Mouse (Mus musculus) embryo, embryonic 10 days (tissue): ENCODE measurements around the gene Mypn.

Experiments
- DNase-seq: peaks from one replicate; pipeline ENCODE4 v3.0.0-alpha.2; 2015; ENCODE audit warnings: low spot score

Mypn gene

DNA sequence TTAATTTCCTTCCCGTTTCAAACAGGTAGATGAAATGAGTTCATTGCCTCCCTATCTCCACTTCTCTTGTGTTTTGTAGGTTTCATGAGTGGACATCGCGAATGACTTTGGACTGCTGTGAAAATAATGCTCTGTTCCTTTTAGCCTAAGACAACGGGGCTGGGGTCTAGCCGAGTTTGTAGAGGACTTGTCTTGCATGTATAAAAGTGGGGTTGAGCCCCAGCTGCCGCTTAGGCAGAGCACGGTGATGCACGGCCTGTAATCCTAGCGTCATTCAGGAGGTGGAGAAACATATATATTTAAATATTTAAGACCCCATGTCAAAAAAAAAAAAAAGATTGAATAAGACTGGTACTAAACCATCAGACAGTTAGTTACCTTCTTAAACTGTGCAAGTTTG is 103.1 kb downstream of the Mypn start:
- DNase-seq, result peak; percentile 27

GRCm38 (mm10) chr10:63099941-63100562 is 103.7 kb downstream of the Mypn start:
- DNase-seq, result peak; percentile 80

DNA sequence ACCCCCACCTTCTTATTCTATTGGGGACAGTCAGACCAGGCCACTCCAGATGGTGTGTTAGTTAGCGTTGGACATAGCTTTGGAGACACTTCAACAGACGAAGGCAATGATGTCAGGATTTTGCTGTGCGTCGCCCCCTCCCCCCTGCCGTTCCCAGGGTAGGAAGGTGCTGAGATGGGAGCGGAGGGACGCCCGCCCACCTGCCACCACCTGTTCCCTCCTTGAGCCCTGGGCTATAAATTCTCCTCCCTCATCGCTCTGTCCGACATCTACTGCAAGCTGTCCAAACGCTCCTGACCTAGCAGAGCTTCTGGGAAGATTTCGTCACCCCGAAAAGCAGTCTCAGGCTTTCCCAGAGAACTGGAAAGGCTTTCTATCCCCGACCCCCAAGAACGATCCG is 104.2 kb downstream of the Mypn start, which contains the start of gene Atoh7:
Gene Atoh7 (plus strand): TSS at position 131 of the 400 bp plus-strand sequence.
- DNase-seq, result peak; percentile 32

DNA sequence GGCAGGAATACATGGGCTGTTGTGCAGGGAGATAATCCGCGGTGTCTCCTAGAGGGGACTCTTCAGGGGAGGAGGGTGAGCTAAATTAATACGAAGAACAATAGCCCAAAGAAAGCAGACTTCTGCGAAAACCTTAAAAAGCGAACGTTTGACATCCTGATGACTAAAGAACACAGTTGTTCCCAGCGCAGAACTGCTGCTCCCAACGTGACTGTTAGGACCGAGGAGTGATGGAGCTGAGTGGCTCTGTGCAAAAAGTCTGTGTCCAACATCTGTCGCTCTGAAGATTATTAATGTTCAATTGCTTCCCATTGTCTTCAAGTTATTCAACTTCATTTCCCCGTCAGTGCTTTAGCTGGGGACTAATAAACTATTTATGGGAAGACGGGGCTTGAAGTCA is 105.6 kb downstream of the Mypn start:
- no peak for DNase-seq

GRCm38 (mm10) chr10:63096757-63097156 is 107.0 kb downstream of the Mypn start:
- DNase-seq, result no peak

DNA sequence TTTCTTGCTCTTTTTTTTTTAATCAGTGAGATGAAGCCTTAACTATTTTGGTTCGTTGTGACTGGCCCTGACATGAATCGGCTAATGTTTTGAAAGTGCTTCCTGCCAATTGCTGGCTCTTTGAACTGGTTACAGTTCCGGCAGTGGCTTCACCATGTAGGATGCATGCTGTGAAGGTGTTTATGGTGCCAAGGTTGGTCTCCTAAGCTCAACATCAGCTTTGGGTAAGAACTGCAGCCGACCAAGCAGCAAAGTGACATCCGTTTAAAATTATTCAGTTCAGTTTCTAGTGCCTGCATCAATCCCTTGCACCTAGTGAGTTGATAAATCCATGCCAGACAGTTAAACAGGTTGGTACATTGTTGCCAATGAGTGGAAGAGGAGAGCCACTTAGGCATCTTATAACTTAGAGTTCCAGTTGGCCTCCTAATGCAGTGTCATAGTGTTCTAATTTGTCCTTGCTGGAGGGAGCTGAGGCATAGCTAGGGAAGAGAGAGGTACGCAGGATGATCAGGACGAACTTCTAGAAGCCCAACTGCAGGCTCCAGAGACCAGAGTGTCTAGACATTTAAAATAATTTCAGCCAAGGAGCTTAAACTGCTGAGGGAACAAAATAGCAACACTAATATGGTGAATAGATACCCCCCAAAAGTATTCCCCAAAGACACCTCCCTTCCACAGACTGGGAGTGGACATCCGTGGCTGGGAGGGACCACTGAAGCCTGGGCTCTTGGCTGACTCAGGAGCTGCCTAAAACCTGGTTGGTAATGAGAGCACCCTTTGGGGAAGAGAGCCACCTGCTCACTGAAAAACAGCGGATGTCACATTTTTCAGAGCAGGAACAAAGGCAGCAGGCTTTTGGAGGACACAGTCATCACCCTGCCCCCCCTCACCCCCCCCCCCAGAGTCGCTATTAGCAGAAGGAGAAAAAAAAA is 110.9 kb downstream of the Mypn start:
- DNase-seq, result no peak

DNA sequence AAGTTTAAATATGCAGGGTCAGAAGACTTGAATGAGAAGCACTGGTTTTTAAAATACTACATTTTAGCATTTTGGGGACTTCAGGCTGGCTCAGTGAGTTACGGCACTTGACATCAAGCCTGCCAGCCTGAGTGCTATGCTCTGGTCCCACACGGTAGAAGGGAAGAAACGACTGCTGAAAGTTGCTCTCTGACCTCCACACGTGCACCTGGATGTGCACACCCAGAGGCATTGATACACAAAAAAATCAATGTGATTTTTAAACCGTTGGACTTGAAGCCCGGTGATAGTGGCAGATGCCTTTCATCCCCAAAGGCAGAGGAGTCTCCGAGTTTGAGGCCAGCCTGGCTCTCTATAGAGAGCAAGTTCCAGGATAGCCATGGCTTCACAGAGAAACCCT is 111.8 kb downstream of the Mypn start:
- DNase-seq, result no peak

DNA sequence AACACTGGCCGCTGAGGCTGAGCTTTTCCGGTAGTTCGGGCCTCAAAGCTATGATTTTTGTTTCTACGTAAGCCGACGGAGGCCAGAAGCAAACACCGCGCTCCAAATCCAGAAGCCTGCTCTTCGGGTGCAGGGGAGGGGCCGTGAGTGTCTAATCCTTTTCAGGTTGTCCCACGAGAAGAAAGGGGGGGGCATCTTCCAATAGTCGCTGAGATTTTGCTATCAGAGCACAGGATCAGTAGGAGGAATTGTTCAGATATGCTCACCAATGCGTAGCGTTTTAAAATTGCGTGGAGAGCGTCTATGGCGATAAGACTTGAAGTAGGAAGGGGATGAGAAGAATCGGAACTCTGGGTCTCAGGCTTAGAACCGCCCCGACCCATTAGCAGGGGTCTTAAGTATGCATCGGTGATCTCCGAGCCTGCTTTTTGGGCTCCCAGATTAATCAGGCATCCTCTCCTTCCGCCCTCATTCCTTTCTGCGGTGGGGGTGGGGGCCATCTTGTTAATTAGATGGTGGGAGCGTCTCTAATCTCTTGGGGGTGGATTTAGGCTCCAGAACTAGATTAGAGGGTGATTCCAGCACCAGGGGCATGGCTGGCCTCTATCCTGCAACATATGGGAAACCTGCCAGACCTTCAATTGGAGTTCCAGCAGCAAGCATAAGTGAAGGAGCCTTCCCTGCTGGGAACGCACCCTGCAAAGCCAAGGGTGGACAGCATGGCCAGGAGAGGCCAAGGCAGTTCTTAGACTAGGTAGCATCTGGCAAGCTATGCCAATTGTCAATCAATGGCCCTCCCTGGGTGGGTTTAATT is 113.8 kb downstream of the Mypn start:
- peak; percentile 24 for DNase-seq

DNA sequence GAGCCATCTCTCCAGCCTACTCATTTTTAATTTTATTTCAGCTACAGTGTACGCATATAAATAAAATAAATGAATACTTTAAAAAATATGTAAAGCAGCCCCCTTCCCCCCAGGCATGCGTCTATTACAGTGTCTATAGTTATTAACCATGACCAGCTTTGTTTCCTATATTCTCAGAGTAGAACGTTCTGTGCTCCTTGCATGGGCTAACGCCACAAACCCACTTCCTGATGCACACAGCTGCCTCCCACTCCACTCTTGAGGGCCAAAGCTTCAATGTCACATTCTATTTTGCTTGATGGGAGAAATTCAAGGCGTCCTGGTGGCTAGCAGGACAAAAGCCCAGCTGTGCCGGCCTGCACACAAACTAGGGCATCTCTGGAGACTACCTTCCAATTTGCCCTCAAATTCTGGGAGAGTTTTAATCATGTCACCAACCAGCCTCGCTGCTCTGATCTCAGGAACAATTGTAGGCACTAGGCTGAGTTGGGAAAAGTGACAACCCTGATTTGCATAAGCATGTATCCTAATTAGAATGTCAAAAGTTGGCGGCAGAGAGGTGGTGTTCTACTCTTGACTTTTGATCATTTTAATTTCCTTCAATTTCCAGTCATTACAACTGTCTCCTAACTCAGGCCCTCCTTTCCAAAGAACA is 114.5 kb downstream of the Mypn start:
- DNase-seq, result peak; percentile 11

GRCm38 (mm10) chr10:63086304-63086703 is 117.4 kb downstream of the Mypn start:
- DNase-seq, result no peak

GRCm38 (mm10) chr10:63065988-63066387 is 137.8 kb downstream of the Mypn start:
- DNase-seq, result peak; percentile 89
